Mouse (Mus musculus) bone marrow macrophage, adult 2 months (primary cell): ENCODE measurements around the gene Tmem265.

Source experiments
- CTCF ChIP-seq: IDR thresholded peaks from 2 replicates; pipeline ENCODE4 v1.5.1; 2012; ENCODE audit warnings: low read depth, mild to moderate bottlenecking, low read length, moderate library complexity
- POLR2A ChIP-seq: IDR thresholded peaks from 2 replicates; pipeline ENCODE4 v1.6.1; 2012; ENCODE audit warnings: mild to moderate bottlenecking, low read depth, low read length, borderline replicate concordance

GRCm38 (mm10) chr7:127549116-127549835, 11.9 kb upstream of the Tmem265 start:
- TF ChIP-seq CTCF (no peak), POLR2A (no peak)
